Mouse (Mus musculus) heart, postnatal 14 days (tissue): Measurements from ENCODE around the gene Car6. TPM values are rescaled to one million over a fixed set of nuclear protein-coding genes. Genes with fewer than 3 reads are reported as not detected.
A peak's percentile ranks its signal among the peaks of the same experiment; 100 is the strongest.

Experiments used
- DNase-seq, 2 experiments: peaks; one replicate each; pipeline ENCODE4 v3.0.0; 2021 to 2022
- intact Hi-C: fragments of 180-260 bp; cut with DNase I; formaldehyde crosslinking; loops from one replicate; pipeline ENCODE4 v1.15.1; 2025
- total RNA-seq, 2 experiments: library from RNA; stranded (reverse); gene quantifications; 2 replicates each; pipeline ENCODE4 v1.2.3; 2021

The Car6 gene
- total RNA-seq, 2 experiments from 2014 or later, result not detected

- intact Hi-C loops, result no loop called here
- DNase-seq, result no peak
Measured at GRCm38 (mm10) chr4:150202702-150203101, 1.6 kb upstream of the Car6 start.

GRCm38 (mm10) chr4:150198268-150198667, 2.9 kb downstream of the Car6 start:
- intact Hi-C loops, result no loop called here
- DNase-seq, result no peak

GRCm38 (mm10) chr4:150193915-150194314, 7.2 kb downstream of the Car6 start:
- intact Hi-C loops, result no loop called here
- DNase-seq, result peak; percentile 47 to 71

GRCm38 (mm10) chr4:150192199-150192598, 8.9 kb downstream of the Car6 start:
- intact Hi-C loops, result no loop called here
- DNase-seq, result no peak

- intact Hi-C loops, result no loop called here
- no peak for DNase-seq
Measured at GRCm38 (mm10) chr4:150188236-150188635, 12.9 kb downstream of the Car6 start.

GRCm38 (mm10) chr4:150181304-150181703, 19.8 kb downstream of the Car6 start:
- no peak for DNase-seq
- intact Hi-C loops, result no loop called here

- DNase-seq, result no peak
- intact Hi-C loops, result no loop called here
Measured at GRCm38 (mm10) chr4:150178131-150178530, 23.0 kb downstream of the Car6 start.

GRCm38 (mm10) chr4:150177122-150177521, 24.0 kb downstream of the Car6 start:
- DNase-seq, result no peak
- intact Hi-C loops, result loop anchor here (2.0 kb wide), 2 partner anchors 42 to 72 kb away; no protein-coding TSS in a partner anchor

- intact Hi-C loops, result loop anchor here (2.0 kb wide), 2 partner anchors 42 to 72 kb away; no protein-coding TSS in a partner anchor
- DNase-seq, result peak; percentile 50 to 58
Measured at GRCm38 (mm10) chr4:150176535-150176934, 24.6 kb downstream of the Car6 start.

GRCm38 (mm10) chr4:150174027-150174426, 27.1 kb downstream of the Car6 start:
- intact Hi-C loops, result no loop called here
- DNase-seq, result no peak

GRCm38 (mm10) chr4:150173281-150173680, 27.9 kb downstream of the Car6 start:
- peak; percentile 35 to 63 for DNase-seq
- intact Hi-C loops, result no loop called here

- DNase-seq, result no peak
- intact Hi-C loops, result no loop called here
Measured at GRCm38 (mm10) chr4:150172107-150172506, 29.0 kb downstream of the Car6 start.

- intact Hi-C loops, result no loop called here
- DNase-seq, result no peak
Measured at GRCm38 (mm10) chr4:150168406-150168805, 32.7 kb downstream of the Car6 start.

- intact Hi-C loops, result no loop called here
- DNase-seq, result no peak
Measured at GRCm38 (mm10) chr4:150164875-150165274, 36.3 kb downstream of the Car6 start.

GRCm38 (mm10) chr4:150162561-150163169, 38.5 kb downstream of the Car6 start:
- no peak for DNase-seq

GRCm38 (mm10) chr4:150159458-150159857, 41.7 kb downstream of the Car6 start:
- DNase-seq, result no peak
- intact Hi-C loops, result no loop called here

More at GRCm38 (mm10) chr4:150162561-150163169, 38.5 kb downstream of the Car6 start:
- intact Hi-C loops, result no loop called here

- intact Hi-C loops, result no loop called here
- DNase-seq, result no peak
Measured at GRCm38 (mm10) chr4:150157348-150157882, 43.7 kb downstream of the Car6 start.

- intact Hi-C loops, result no loop called here
- no peak for DNase-seq
Measured at GRCm38 (mm10) chr4:150155731-150156130, 45.4 kb downstream of the Car6 start.

- intact Hi-C loops, result no loop called here
- no peak for DNase-seq
Measured at GRCm38 (mm10) chr4:150155301-150155700, 45.8 kb downstream of the Car6 start.

- intact Hi-C loops, result no loop called here
- DNase-seq, result no peak
Measured at GRCm38 (mm10) chr4:150152483-150152882, 48.6 kb downstream of the Car6 start.

GRCm38 (mm10) chr4:150151045-150151444, 50.1 kb downstream of the Car6 start:
- intact Hi-C loops, result no loop called here
- no peak for DNase-seq

- intact Hi-C loops, result no loop called here
- no peak for DNase-seq
Measured at GRCm38 (mm10) chr4:150146286-150146685, 54.8 kb downstream of the Car6 start.
